Mouse (Mus musculus) ES-Bruce4 (cell line): ENCODE data around the gene Rd3.

Source experiments
- CTCF ChIP-seq: IDR thresholded peaks from one replicate; pipeline ENCODE4 v1.8.1; 2011; ENCODE audit warnings: low read depth, low read length
- EP300 ChIP-seq: IDR thresholded peaks from 2 replicates; pipeline ENCODE4 v1.6.1; 2011; ENCODE audit warnings: low read depth, low read length; ENCODE audit not compliant: insufficient read depth
- POLR2A ChIP-seq: IDR thresholded peaks from one replicate; pipeline ENCODE4 v1.8.1; 2011; ENCODE audit warnings: low read length; ENCODE audit not compliant: insufficient read depth

- TF ChIP-seq CTCF (no peak), POLR2A (no peak), EP300 (no peak)
Observed at GRCm38 (mm10) chr1:191956871-191957270, 20.3 kb upstream of the Rd3 start.
